Mouse (Mus musculus): ENCODE measurements around the gene Calm4.

DNA sequence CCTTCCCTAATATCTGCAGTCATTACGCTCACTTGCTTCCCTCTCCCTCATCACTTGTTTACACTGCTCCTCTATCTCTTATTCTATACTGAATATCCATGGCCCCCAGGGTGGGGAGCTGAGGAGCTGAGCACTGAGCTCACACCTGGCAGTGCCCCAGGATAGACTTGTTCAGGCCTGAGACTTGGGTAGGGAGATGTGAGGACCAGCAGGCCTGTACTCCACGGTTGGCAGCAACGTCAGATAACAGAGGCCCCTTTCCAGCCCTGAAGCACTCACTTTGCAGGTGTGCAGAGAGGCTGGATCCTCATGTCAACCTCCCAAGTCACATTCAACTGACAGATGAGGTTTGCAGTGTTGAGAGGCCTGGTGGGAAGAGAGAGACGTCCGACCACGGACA lies 39.6 kb downstream of the Calm4 start:
- TF ChIP-seq CTCF (IDR thresholded peaks at IDR 0.05; ENCODE audit: extremely low read depth, insufficient read length, insufficient replicate concordance, low read depth, low read length) (no peak), POLR2A (IDR thresholded peaks at IDR 0.05; ENCODE audit: low read depth, low read length) (no peak)
